21 mouse cellular contexts compared by ENCODE assay signal in the genomic region with DNA sequence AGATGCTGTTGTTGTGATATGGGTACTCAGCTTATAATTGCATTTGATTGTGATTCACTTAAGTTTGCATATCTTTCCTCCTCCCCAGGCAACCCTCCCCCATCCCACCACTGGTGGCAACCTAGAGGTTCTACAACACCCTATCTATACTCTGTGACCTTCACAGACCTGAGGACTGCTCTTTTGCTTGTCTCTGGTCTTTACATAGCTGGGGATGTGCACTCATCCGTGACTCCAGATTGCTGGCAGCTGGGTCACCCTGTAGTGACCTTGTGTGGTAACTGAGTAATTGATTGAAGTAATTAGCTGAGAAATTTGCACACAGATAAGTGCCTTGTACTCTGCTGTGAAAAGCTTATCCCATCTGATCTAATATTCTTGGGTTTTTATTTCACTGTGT. TPM values are rescaled to one million over a fixed set of nuclear protein-coding genes. Genes with fewer than 3 reads are reported as not detected.
A peak's percentile ranks its signal among the peaks of the same experiment; 100 is the strongest.
DNase-seq lines count a peak whose midpoint lies in the region; ATAC-seq lines count a peak whose summit lies in the region.
"Had no signal": no experiment of that assay in that cellular context is flagged by ENCODE, and none has a peak within 500 bp of the region (broad histone marks: within the 10 kb centered on the region; RNA-seq: fewer than 3 reads in every experiment).

No protein-coding gene starts in this region.

- H3K27me3 ChIP-seq in midbrain, embryonic 12.5 days: no peaks in the 10 kb centered on the region
- H3K27me3 ChIP-seq in midbrain, embryonic 11.5 days (ENCODE audit: control insufficient read depth, insufficient read depth, low read length): no peaks in the 10 kb centered on the region
- no peaks in the 10 kb centered on the region for H3K27me3 ChIP-seq in embryonic facial prominence, embryonic 14.5 days (replicated peaks; ENCODE audit: control insufficient read depth, insufficient read depth, low read length)
- no peaks in the 10 kb centered on the region for H3K27me3 ChIP-seq in kidney, embryonic 15.5 days
- H3K27me3 ChIP-seq in liver, embryonic 11.5 days (replicated peaks; ENCODE audit: control insufficient read depth, insufficient read depth, low read length): no peaks in the 10 kb centered on the region
- H3K27me3 ChIP-seq in forebrain, embryonic 16.5 days (replicated peaks; ENCODE audit: control insufficient read depth, insufficient read depth, low read length): no peaks in the 10 kb centered on the region
- H3K27me3 ChIP-seq: liver, embryonic 12.5 days; lung, embryonic 15.5 days had no signal

- 0 out of 2 replicates have a peak, but pooled peaks have one; percentile 38 for ATAC-seq in midbrain, embryonic 12.5 days (ENCODE audit: low FRiP score, low read depth)
- no peak for ATAC-seq in midbrain, embryonic 11.5 days (ENCODE audit: low FRiP score)
- ATAC-seq in embryonic facial prominence, embryonic 14.5 days (ENCODE audit: low read depth): no peak
- ATAC-seq in kidney, embryonic 15.5 days (replicated peaks; ENCODE audit: low FRiP score): 0 out of 2 replicates have a peak, but pooled peaks have one; percentile 22
- ATAC-seq in liver, embryonic 11.5 days (replicated peaks; ENCODE audit: low FRiP score): no peak
- ATAC-seq in forebrain, embryonic 16.5 days: no peak
- ATAC-seq: inflammation-experienced regulatory T-cells, adult 6 months; liver, embryonic 12.5 days; midbrain, embryonic 16.5 days had no signal

- no peak overlapping the region for H3K27ac ChIP-seq in midbrain, embryonic 12.5 days (replicated peaks)
- no peak overlapping the region for H3K27ac ChIP-seq in midbrain, embryonic 11.5 days (ENCODE audit: low read depth, low read length)
- no peak overlapping the region for H3K27ac ChIP-seq in embryonic facial prominence, embryonic 14.5 days (replicated peaks; ENCODE audit: low read depth, low read length)
- no peak overlapping the region for H3K27ac ChIP-seq in kidney, embryonic 15.5 days
- no peak overlapping the region for H3K27ac ChIP-seq in liver, embryonic 11.5 days (ENCODE audit: low read depth, low read length)
- H3K27ac ChIP-seq in forebrain, embryonic 16.5 days (ENCODE audit: low read length): no peak overlapping the region
- H3K27ac ChIP-seq: limb, embryonic 10.5 days; liver, embryonic 12.5 days; lung, embryonic 15.5 days; macrophage had no signal

- DNase-seq in midbrain, embryonic 11.5 days (ENCODE audit: low spot score, missing footprints): no peak
- DNase-seq in embryonic facial prominence, embryonic 14.5 days (ENCODE audit: low spot score): peak; percentile 9
- DNase-seq in retina, embryonic 14.5 days (ENCODE audit: low spot score): peak; percentile 77
- DNase-seq in liver, embryonic 11.5 days (ENCODE audit: low spot score): no peak
- DNase-seq in right cerebral cortex, adult 18-20 months: no peak
- DNase-seq: adrenal gland, postnatal 10 days; cerebellum, adult 18-20 months; gastrocnemius, postnatal 36 days; heart, postnatal 10 days had no signal

- no peaks in the 10 kb centered on the region for H3K9me3 ChIP-seq in midbrain, embryonic 12.5 days
- H3K9me3 ChIP-seq in midbrain, embryonic 11.5 days (ENCODE audit: control insufficient read depth, low read length): no peaks in the 10 kb centered on the region
- H3K9me3 ChIP-seq in embryonic facial prominence, embryonic 14.5 days (ENCODE audit: control insufficient read depth, low read length): no peaks in the 10 kb centered on the region
- no peaks in the 10 kb centered on the region for H3K9me3 ChIP-seq in kidney, embryonic 15.5 days (replicated peaks)
- no peaks in the 10 kb centered on the region for H3K9me3 ChIP-seq in liver, embryonic 11.5 days (ENCODE audit: control insufficient read depth, low read length)
- H3K9me3 ChIP-seq in forebrain, embryonic 16.5 days (ENCODE audit: control insufficient read depth, low read length): no peaks in the 10 kb centered on the region
- H3K9me3 ChIP-seq: G1E; limb, embryonic 10.5 days; liver, embryonic 12.5 days; lung, embryonic 15.5 days had no signal

- peaks cover 5% of the 10 kb centered on the region; the same call in 1 of the 2 replicates for H3K4me1 ChIP-seq in midbrain, embryonic 12.5 days
- H3K4me1 ChIP-seq in midbrain, embryonic 11.5 days (ENCODE audit: control insufficient read depth, insufficient read depth, low read length): no peaks in the 10 kb centered on the region
- H3K4me1 ChIP-seq in embryonic facial prominence, embryonic 14.5 days (ENCODE audit: control insufficient read depth, insufficient read depth, low read length): no peaks in the 10 kb centered on the region
- H3K4me1 ChIP-seq in kidney, embryonic 15.5 days: no peaks in the 10 kb centered on the region
- no peaks in the 10 kb centered on the region for H3K4me1 ChIP-seq in liver, embryonic 11.5 days (replicated peaks; ENCODE audit: control insufficient read depth, insufficient read depth, low read length)
- H3K4me1 ChIP-seq in forebrain, embryonic 16.5 days (replicated peaks; ENCODE audit: control insufficient read depth, insufficient read depth, low read length): no peaks in the 10 kb centered on the region
- H3K4me1 ChIP-seq: limb, embryonic 10.5 days; liver, embryonic 12.5 days; lung, embryonic 15.5 days had no signal

- H3K4me3 ChIP-seq in midbrain, embryonic 12.5 days: no peak overlapping the region
- no peak overlapping the region for H3K4me3 ChIP-seq in midbrain, embryonic 11.5 days (ENCODE audit: low read depth, low read length)
- H3K4me3 ChIP-seq in embryonic facial prominence, embryonic 14.5 days (ENCODE audit: low read depth, low read length): no peak overlapping the region
- H3K4me3 ChIP-seq in kidney, embryonic 15.5 days (replicated peaks): no peak overlapping the region
- H3K4me3 ChIP-seq in liver, embryonic 11.5 days (ENCODE audit: low read depth, low read length): no peak overlapping the region
- no peak overlapping the region for H3K4me3 ChIP-seq in forebrain, embryonic 16.5 days (replicated peaks; ENCODE audit: low read length)
- H3K4me3 ChIP-seq: limb, embryonic 10.5 days; liver, embryonic 12.5 days; lung, embryonic 15.5 days had no signal

- H3K4me2 ChIP-seq in midbrain, embryonic 12.5 days (replicated peaks): no peak overlapping the region
- H3K4me2 ChIP-seq in midbrain, embryonic 11.5 days: no peak overlapping the region
- H3K4me2 ChIP-seq in embryonic facial prominence, embryonic 14.5 days (ENCODE audit: low read depth, low read length): no peak overlapping the region
- no peak overlapping the region for H3K4me2 ChIP-seq in kidney, embryonic 15.5 days
- no peak overlapping the region for H3K4me2 ChIP-seq in liver, embryonic 11.5 days
- H3K4me2 ChIP-seq in forebrain, embryonic 16.5 days (ENCODE audit: low read length): no peak overlapping the region
- H3K4me2 ChIP-seq: liver, embryonic 12.5 days; lung, embryonic 15.5 days had no signal

- H3K36me3 ChIP-seq in midbrain, embryonic 12.5 days: no peaks in the 10 kb centered on the region
- no peaks in the 10 kb centered on the region for H3K36me3 ChIP-seq in midbrain, embryonic 11.5 days (ENCODE audit: control insufficient read depth, insufficient read depth, low read length)
- no peaks in the 10 kb centered on the region for H3K36me3 ChIP-seq in embryonic facial prominence, embryonic 14.5 days (ENCODE audit: control insufficient read depth, insufficient read depth, low read length)
- H3K36me3 ChIP-seq in kidney, embryonic 15.5 days: no peaks in the 10 kb centered on the region
- no peaks in the 10 kb centered on the region for H3K36me3 ChIP-seq in liver, embryonic 11.5 days (ENCODE audit: control insufficient read depth, insufficient read depth, low read length)
- no peaks in the 10 kb centered on the region for H3K36me3 ChIP-seq in forebrain, embryonic 16.5 days (ENCODE audit: control insufficient read depth, insufficient read depth)
- H3K36me3 ChIP-seq: G1E; limb, embryonic 10.5 days; liver, embryonic 12.5 days; lung, embryonic 15.5 days had no signal

- WGBS in midbrain, embryonic 12.5 days: 63% methylated on average over 1 of the region's 1 CpGs
- 66% methylated on average over 1 of the region's 1 CpGs for WGBS in midbrain, embryonic 11.5 days
- WGBS in embryonic facial prominence, embryonic 14.5 days: 37% methylated on average over 1 of the region's 1 CpGs
- 31% methylated on average over 1 of the region's 1 CpGs for whole genome bisulfite sequencing in kidney, embryonic 15.5 days
- 47% methylated on average over 1 of the region's 1 CpGs for WGBS in liver, embryonic 11.5 days
- WGBS in forebrain, embryonic 16.5 days: 28% methylated on average over 1 of the region's 1 CpGs

- H3K9ac ChIP-seq in midbrain, embryonic 12.5 days (replicated peaks): no peak overlapping the region
- no peak overlapping the region for H3K9ac ChIP-seq in midbrain, embryonic 11.5 days (ENCODE audit: low read length)
- H3K9ac ChIP-seq in embryonic facial prominence, embryonic 14.5 days (ENCODE audit: low read depth, low read length): no peak overlapping the region
- H3K9ac ChIP-seq in kidney, embryonic 15.5 days: no peak overlapping the region
- no peak overlapping the region for H3K9ac ChIP-seq in liver, embryonic 11.5 days (ENCODE audit: low read depth, low read length)
- no peak overlapping the region for H3K9ac ChIP-seq in forebrain, embryonic 16.5 days (replicated peaks; ENCODE audit: low read depth, low read length)
- H3K9ac ChIP-seq: liver, embryonic 12.5 days; lung, embryonic 15.5 days had no signal

RNA-seq across cellular contexts. Expression of gene Speer4b, which starts 15.1 kb away (rescaled TPM):
- polyA plus RNA-seq in midbrain, embryonic 12.5 days (2016; fragmentation: Nextera tagmentation; extraction: Ambion mirVana): 0.55 and 0.73 TPM in 2 replicates
- polyA plus RNA-seq in midbrain, embryonic 11.5 days (2014; fragmentation: Nextera tagmentation; extraction: Ambion mirVana): not detected in 2 replicates
- polyA plus RNA-seq in embryonic facial prominence, embryonic 14.5 days (2014; fragmentation: Nextera tagmentation; extraction: Ambion mirVana): 0.49 TPM in 1 of 2 replicates, not detected in the other
- polyA plus RNA-seq in kidney, embryonic 15.5 days (2015; fragmentation: Nextera tagmentation; extraction: Ambion mirVana): not detected in 2 replicates
- polyA plus RNA-seq in liver, embryonic 11.5 days (2014; fragmentation: Nextera tagmentation; extraction: Ambion mirVana): not detected in 2 replicates
- 0.72 TPM in 1 of 2 replicates, not detected in the other for polyA plus RNA-seq in forebrain, embryonic 16.5 days (2015; fragmentation: Nextera tagmentation; extraction: Ambion mirVana)
- polyA plus RNA-seq: frontal cortex, adult 2 months; G1E; inflammation-experienced regulatory T-cells, adult 6 months; limb, embryonic 10.5 days; liver, embryonic 12.5 days; lung, embryonic 15.5 days; macrophage; neural tube, embryonic 11.5 days had no signal

Comparison
In these comparisons a context has a peak if more than half of its experiments do, and no peak if none do; other contexts are left out.
1. ATAC-seq: peak in midbrain, embryonic 12.5 days (single experiment) and kidney, embryonic 15.5 days (single experiment); none in midbrain, embryonic 11.5 days (single experiment), embryonic facial prominence, embryonic 14.5 days (single experiment), liver, embryonic 11.5 days (single experiment) and forebrain, embryonic 16.5 days (single experiment).
2. DNase-seq: peak in embryonic facial prominence, embryonic 14.5 days (single experiment) and retina, embryonic 14.5 days (single experiment); none in midbrain, embryonic 11.5 days (single experiment), liver, embryonic 11.5 days (single experiment) and right cerebral cortex, adult 18-20 months (single experiment).